Comparison of ENCODE assay signal across 8 mouse cellular contexts in genomic region chr13:51847979-51848480, GRCm38 (mm10). TPM values are rescaled to one million over a fixed set of nuclear protein-coding genes. Genes with fewer than 3 reads are reported as not detected.
A peak's percentile ranks its signal among the peaks of the same experiment; 100 is the strongest.
DNase-seq lines count a peak whose midpoint lies in the region; ATAC-seq and TF ChIP-seq lines count a peak whose summit lies in the region.

No protein-coding gene starts in this region.

- H3K9me3 ChIP-seq in limb, embryonic 10.5 days (replicated peaks) = no peaks in the 10 kb centered on the region
- no peaks in the 10 kb centered on the region for H3K9me3 ChIP-seq in midbrain, embryonic 11.5 days (ENCODE audit: control insufficient read depth, low read length)

- TF ChIP-seq POLR2A in small intestine, adult 2 months (IDR thresholded peaks at IDR 0.05; ENCODE audit: low read depth, low read length) = no peak

- DNase-seq in adrenal gland, adult 2 months = peak; percentile 89
- DNase-seq in embryo, embryonic 9.5 days (ENCODE audit: extremely low spot score) = peak; percentile 82
- peak; percentile 54 to 82 for DNase-seq in gastrocnemius, postnatal 4 days (ENCODE audit: low spot score in 2 of 2)
- DNase-seq in kidney, adult 11 months = peak; percentile 68
- peak; percentile 83 for DNase-seq in limb, embryonic 10.5 days (ENCODE audit: low spot score)
- peak; percentile 97 for DNase-seq in midbrain, embryonic 11.5 days (ENCODE audit: low spot score, missing footprints)

- peaks cover 39% of the 10 kb centered on the region for H3K27me3 ChIP-seq in limb, embryonic 10.5 days (ENCODE audit: low read depth, poor library complexity, severe bottlenecking)
- H3K27me3 ChIP-seq in midbrain, embryonic 11.5 days (ENCODE audit: control insufficient read depth, insufficient read depth, low read length) = peaks cover 43% of the 10 kb centered on the region
- no peaks in the 10 kb centered on the region for H3K27me3 ChIP-seq in small intestine, adult 2 months (ENCODE audit: control insufficient read depth, insufficient read depth, low read length)

- peak overlapping the region; percentile 86 for H3K27ac ChIP-seq in limb, embryonic 10.5 days
- peak overlapping the region; percentile 87 for H3K27ac ChIP-seq in midbrain, embryonic 11.5 days (ENCODE audit: low read depth, low read length)
- peak overlapping the region; percentile 81 for H3K27ac ChIP-seq in small intestine, adult 2 months (ENCODE audit: insufficient read depth, low read depth, low read length)

- H3K4me1 ChIP-seq in limb, embryonic 10.5 days = peaks cover 79% of the 10 kb centered on the region
- peaks cover 29% of the 10 kb centered on the region for H3K4me1 ChIP-seq in midbrain, embryonic 11.5 days (ENCODE audit: control insufficient read depth, insufficient read depth, low read length)
- H3K4me1 ChIP-seq in small intestine, adult 2 months (ENCODE audit: control insufficient read depth, insufficient read depth, insufficient read length, low read length) = peaks cover 15% of the 10 kb centered on the region

- peak overlapping the region; percentile 67 for H3K4me3 ChIP-seq in limb, embryonic 10.5 days
- H3K4me3 ChIP-seq in midbrain, embryonic 11.5 days (ENCODE audit: low read depth, low read length) = peak overlapping the region; percentile 69
- H3K4me3 ChIP-seq in small intestine, adult 2 months (ENCODE audit: low read depth, low read length) = peak overlapping the region; percentile 77

- peak; percentile 23; the same call in 1 of the 2 replicates for TF ChIP-seq CTCF in small intestine, adult 2 months (IDR thresholded peaks at IDR 0.05; ENCODE audit: extremely low read depth, insufficient read length, insufficient replicate concordance, low read depth, low read length)

- H3K9ac ChIP-seq in midbrain, embryonic 11.5 days (ENCODE audit: low read length) = peak overlapping the region; percentile 84

- ATAC-seq in midbrain, embryonic 11.5 days (ENCODE audit: low FRiP score) = peak; percentile 7; the same call in 1 of the 2 replicates
- no peak for ATAC-seq in inflammation-experienced regulatory T-cells, adult 6 months

- H3K4me2 ChIP-seq in midbrain, embryonic 11.5 days = peak overlapping the region; percentile 41

- no peaks in the 10 kb centered on the region for H3K36me3 ChIP-seq in limb, embryonic 10.5 days
- no peaks in the 10 kb centered on the region for H3K36me3 ChIP-seq in midbrain, embryonic 11.5 days (ENCODE audit: control insufficient read depth, insufficient read depth, low read length)
- 0 out of 2 replicates have a peak, but pooled peaks cover 3% of the 10 kb centered on the region for H3K36me3 ChIP-seq in small intestine, adult 2 months (ENCODE audit: control insufficient read depth, insufficient read depth, low read length)

- WGBS in limb, embryonic 10.5 days = under 1% methylated on average over 31 of the region's 31 CpGs
- under 1% methylated on average over 31 of the region's 31 CpGs for WGBS in midbrain, embryonic 11.5 days
- WGBS in small intestine, adult 2 months = under 1% methylated on average over 31 of the region's 31 CpGs

RNA-seq across cellular contexts. Expression of gene Gadd45g, which starts 1.6 kb away (rescaled TPM):
- total RNA-seq in adrenal gland, adult 2 months (2021) = 10 to 100 TPM; 41.0 to 57.6 TPM
- polyA plus RNA-seq in adrenal gland, adult 2 months (2012; rRNA removed) = 20.8 and 30.2 TPM in 2 replicates
- total RNA-seq in gastrocnemius, postnatal 4 days (2021) = 10 to 100 TPM; 11.6 to 13.3 TPM
- 14.3 and 18.6 TPM in 2 replicates for polyA plus RNA-seq in limb, embryonic 10.5 days (2016; fragmentation: Nextera tagmentation; extraction: Ambion mirVana)
- polyA plus RNA-seq in midbrain, embryonic 11.5 days (2014; fragmentation: Nextera tagmentation; extraction: Ambion mirVana) = 252 and 256 TPM in 2 replicates
- 19.1 and 42.2 TPM in 2 replicates for polyA plus RNA-seq in small intestine, adult 2 months (2012; rRNA removed)
- 10 to 100 TPM; 12.4 to 28.7 (median 19.4) TPM for polyA plus RNA-seq in inflammation-experienced regulatory T-cells, adult 6 months (2017; shearing (Covaris generic))

RNA-seq across cellular contexts. Expression of gene Sema4d, which starts 54.5 kb away (rescaled TPM):
- 10 to 100 TPM; 14.6 to 15.1 TPM for total RNA-seq in adrenal gland, adult 2 months (2021)
- 13.3 and 13.7 TPM in 2 replicates for polyA plus RNA-seq in adrenal gland, adult 2 months (2012; rRNA removed)
- 10 to 100 TPM; 75.1 to 92.5 TPM for total RNA-seq in gastrocnemius, postnatal 4 days (2021)
- polyA plus RNA-seq in limb, embryonic 10.5 days (2016; fragmentation: Nextera tagmentation; extraction: Ambion mirVana) = 5.9 and 6.0 TPM in 2 replicates
- 4.9 and 5.0 TPM in 2 replicates for polyA plus RNA-seq in midbrain, embryonic 11.5 days (2014; fragmentation: Nextera tagmentation; extraction: Ambion mirVana)
- 10.8 and 15.1 TPM in 2 replicates for polyA plus RNA-seq in small intestine, adult 2 months (2012; rRNA removed)
- 100 to 1,000 TPM; 111 to 154 (median 126) TPM for polyA plus RNA-seq in inflammation-experienced regulatory T-cells, adult 6 months (2017; shearing (Covaris generic))
